In genomic region chr14:14351721-14352590, GRCm38 (mm10) we compare ENCODE assay signal across 10 mouse cellular contexts. TPM values are rescaled to one million over a fixed set of nuclear protein-coding genes. Genes with fewer than 3 reads are reported as not detected.
A peak's percentile ranks its signal among the peaks of the same experiment; 100 is the strongest.
DNase-seq lines count a peak whose midpoint lies in the region; ATAC-seq lines count a peak whose summit lies in the region.
"Had no signal": no experiment of that assay in that cellular context is flagged by ENCODE, and none has a peak within 500 bp of the region (broad histone marks: within the 10 kb centered on the region; RNA-seq: fewer than 3 reads in every experiment).

No protein-coding gene starts in this region.

- peak; percentile 36 for ATAC-seq in hindbrain, embryonic 11.5 days (ENCODE audit: low FRiP score)
- peak; percentile 17; the same call in 1 of the 2 replicates for ATAC-seq in forebrain, embryonic 12.5 days (ENCODE audit: low FRiP score)
- peak; percentile 43 for ATAC-seq in midbrain, embryonic 13.5 days

- DNase-seq in hindbrain, embryonic 11.5 days (ENCODE audit: low spot score), result peak; percentile 33
- no peak for DNase-seq in hindbrain, embryonic 10.5 days (ENCODE audit: low spot score)
- DNase-seq in B cell, adult 2 months, result peak; percentile 64 to 66
- no peak for DNase-seq in limb, embryonic 10.5 days (ENCODE audit: low spot score)
- no peak for DNase-seq in spleen, adult 18-20 months
- no peak for DNase-seq in liver
- DNase-seq: cerebellum, adult 9-10 months had no signal

- H3K9ac ChIP-seq in hindbrain, embryonic 11.5 days (ENCODE audit: low read depth, low read length), result no peak overlapping the region
- H3K9ac ChIP-seq in forebrain, embryonic 12.5 days, result no peak overlapping the region
- no peak overlapping the region for H3K9ac ChIP-seq in midbrain, embryonic 13.5 days (replicated peaks)

- no peak overlapping the region for H3K27ac ChIP-seq in hindbrain, embryonic 11.5 days (ENCODE audit: low read depth, low read length)
- H3K27ac ChIP-seq in hindbrain, embryonic 10.5 days, result no peak overlapping the region
- H3K27ac ChIP-seq in forebrain, embryonic 12.5 days, result no peak overlapping the region
- H3K27ac ChIP-seq in midbrain, embryonic 13.5 days, result peak overlapping the region; percentile 41; the same call in 1 of the 2 replicates
- no peak overlapping the region for H3K27ac ChIP-seq in limb, embryonic 10.5 days

- no peak overlapping the region for H3K4me3 ChIP-seq in hindbrain, embryonic 11.5 days (ENCODE audit: low read depth, low read length)
- no peak overlapping the region for H3K4me3 ChIP-seq in hindbrain, embryonic 10.5 days
- H3K4me3 ChIP-seq in forebrain, embryonic 12.5 days (replicated peaks), result no peak overlapping the region
- H3K4me3 ChIP-seq in midbrain, embryonic 13.5 days (replicated peaks), result no peak overlapping the region
- no peak overlapping the region for H3K4me3 ChIP-seq in limb, embryonic 10.5 days

- 0 out of 2 replicates have a peak, but pooled peaks cover 2% of the 10 kb centered on the region for H3K36me3 ChIP-seq in hindbrain, embryonic 11.5 days (ENCODE audit: control insufficient read depth, insufficient read depth, low read length)
- peaks cover 39% of the 10 kb centered on the region for H3K36me3 ChIP-seq in hindbrain, embryonic 10.5 days
- H3K36me3 ChIP-seq in forebrain, embryonic 12.5 days (replicated peaks), result no peaks in the 10 kb centered on the region
- peaks cover 12% of the 10 kb centered on the region for H3K36me3 ChIP-seq in midbrain, embryonic 13.5 days
- H3K36me3 ChIP-seq in limb, embryonic 10.5 days, result peaks cover 48% of the 10 kb centered on the region

- H3K27me3 ChIP-seq in hindbrain, embryonic 11.5 days (ENCODE audit: control insufficient read depth, insufficient read depth, low read length), result no peaks in the 10 kb centered on the region
- H3K27me3 ChIP-seq in hindbrain, embryonic 10.5 days (ENCODE audit: insufficient read depth, poor library complexity, severe bottlenecking), result no peaks in the 10 kb centered on the region
- H3K27me3 ChIP-seq in forebrain, embryonic 12.5 days, result no peaks in the 10 kb centered on the region
- no peaks in the 10 kb centered on the region for H3K27me3 ChIP-seq in midbrain, embryonic 13.5 days
- no peaks in the 10 kb centered on the region for H3K27me3 ChIP-seq in limb, embryonic 10.5 days (ENCODE audit: low read depth, poor library complexity, severe bottlenecking)

- no peaks in the 10 kb centered on the region for H3K4me1 ChIP-seq in hindbrain, embryonic 11.5 days (replicated peaks; ENCODE audit: control insufficient read depth, insufficient read depth, low read length)
- H3K4me1 ChIP-seq in hindbrain, embryonic 10.5 days (replicated peaks), result peaks cover under 1% of the 10 kb centered on the region; the same call in 1 of the 2 replicates
- H3K4me1 ChIP-seq in forebrain, embryonic 12.5 days, result no peaks in the 10 kb centered on the region
- H3K4me1 ChIP-seq in midbrain, embryonic 13.5 days (replicated peaks), result no peaks in the 10 kb centered on the region
- H3K4me1 ChIP-seq in limb, embryonic 10.5 days, result no peaks in the 10 kb centered on the region

- H3K4me2 ChIP-seq in hindbrain, embryonic 11.5 days (replicated peaks; ENCODE audit: low read depth, low read length), result no peak overlapping the region
- no peak overlapping the region for H3K4me2 ChIP-seq in forebrain, embryonic 12.5 days
- H3K4me2 ChIP-seq in midbrain, embryonic 13.5 days (replicated peaks), result no peak overlapping the region

- 91% methylated on average over 9 of the region's 9 CpGs for WGBS in hindbrain, embryonic 11.5 days
- WGBS in hindbrain, embryonic 10.5 days, result 92% methylated on average over 9 of the region's 9 CpGs
- WGBS in forebrain, embryonic 12.5 days, result 89% methylated on average over 9 of the region's 9 CpGs
- 79% methylated on average over 9 of the region's 9 CpGs for WGBS in midbrain, embryonic 13.5 days
- WGBS in limb, embryonic 10.5 days, result 93% methylated on average over 9 of the region's 9 CpGs

- peaks cover 17% of the 10 kb centered on the region for H3K9me3 ChIP-seq in hindbrain, embryonic 11.5 days (ENCODE audit: control insufficient read depth, low read length)
- H3K9me3 ChIP-seq in hindbrain, embryonic 10.5 days, result peaks cover 77% of the 10 kb centered on the region
- peaks cover 72% of the 10 kb centered on the region for H3K9me3 ChIP-seq in forebrain, embryonic 12.5 days
- H3K9me3 ChIP-seq in midbrain, embryonic 13.5 days, result peaks cover 45% of the 10 kb centered on the region
- peaks cover 51% of the 10 kb centered on the region for H3K9me3 ChIP-seq in limb, embryonic 10.5 days (replicated peaks)

RNA-seq across cellular contexts. Expression of gene Il3ra, which starts 5.9 kb away (rescaled TPM):
- polyA plus RNA-seq in hindbrain, embryonic 11.5 days (2014; fragmentation: Nextera tagmentation; extraction: Ambion mirVana), result 3.0 TPM in 2 replicates
- polyA plus RNA-seq in hindbrain, embryonic 10.5 days (2016; fragmentation: Nextera tagmentation; extraction: Ambion mirVana), result 2.1 and 5.2 TPM in 2 replicates
- 1.4 TPM in 2 replicates for polyA plus RNA-seq in forebrain, embryonic 12.5 days (2016; fragmentation: Nextera tagmentation; extraction: Ambion mirVana)
- 1.8 and 2.7 TPM in 2 replicates for polyA plus RNA-seq in midbrain, embryonic 13.5 days (2015; fragmentation: Nextera tagmentation; extraction: Ambion mirVana)
- polyA plus RNA-seq in limb, embryonic 10.5 days (2016; fragmentation: Nextera tagmentation; extraction: Ambion mirVana), result 2.9 and 4.1 TPM in 2 replicates

RNA-seq across cellular contexts. Expression of gene Olfr31, which starts 29.3 kb away (rescaled TPM):
- not detected in 2 replicates for polyA plus RNA-seq in hindbrain, embryonic 11.5 days (2014; fragmentation: Nextera tagmentation; extraction: Ambion mirVana)
- not detected in 2 replicates for polyA plus RNA-seq in hindbrain, embryonic 10.5 days (2016; fragmentation: Nextera tagmentation; extraction: Ambion mirVana)
- not detected in 2 replicates for polyA plus RNA-seq in forebrain, embryonic 12.5 days (2016; fragmentation: Nextera tagmentation; extraction: Ambion mirVana)
- polyA plus RNA-seq in midbrain, embryonic 13.5 days (2015; fragmentation: Nextera tagmentation; extraction: Ambion mirVana), result not detected in 2 replicates
- polyA plus RNA-seq in limb, embryonic 10.5 days (2016; fragmentation: Nextera tagmentation; extraction: Ambion mirVana), result not detected in 2 replicates
- polyA plus RNA-seq: stomach, embryonic 16.5 days had no signal

RNA-seq across cellular contexts. Expression of gene Olfr721-ps1, which starts 49.1 kb away (rescaled TPM):
- polyA plus RNA-seq in hindbrain, embryonic 11.5 days (2014; fragmentation: Nextera tagmentation; extraction: Ambion mirVana), result not detected in 2 replicates
- not detected in 2 replicates for polyA plus RNA-seq in hindbrain, embryonic 10.5 days (2016; fragmentation: Nextera tagmentation; extraction: Ambion mirVana)
- polyA plus RNA-seq in forebrain, embryonic 12.5 days (2016; fragmentation: Nextera tagmentation; extraction: Ambion mirVana), result not detected in 2 replicates
- polyA plus RNA-seq in midbrain, embryonic 13.5 days (2015; fragmentation: Nextera tagmentation; extraction: Ambion mirVana), result not detected in 2 replicates
- not detected in 2 replicates for polyA plus RNA-seq in limb, embryonic 10.5 days (2016; fragmentation: Nextera tagmentation; extraction: Ambion mirVana)
- polyA plus RNA-seq: stomach, embryonic 16.5 days had no signal

Comparison
In these comparisons a context has a peak if more than half of its experiments do, and no peak if none do; other contexts are left out.
1. DNase-seq: peak in hindbrain, embryonic 11.5 days (single experiment) and B cell, adult 2 months (2 of 2); none in hindbrain, embryonic 10.5 days (single experiment), limb, embryonic 10.5 days (single experiment), spleen, adult 18-20 months (0 of 2) and liver (single experiment).
2. Peak in every context shown above with its lines, with median percentiles within 50 percentile points of each other: ATAC-seq.